Mouse (Mus musculus): ENCODE data around the gene Adrm1. TPM values are rescaled to one million over a fixed set of nuclear protein-coding genes. Genes with fewer than 3 reads are reported as not detected.

The Adrm1 gene
- polyA plus RNA-seq, 1 experiment from 2014 or later, result 187 TPM

- Histone ChIP-seq H3K9me3 (ENCODE audit: control insufficient read depth, low read length) (no peaks in the 10 kb centered on the region), H3K36me3 (ENCODE audit: control insufficient read depth, insufficient read depth, low read length) (no peaks in the 10 kb centered on the region), H3K4me2 (ENCODE audit: low read depth, severe bottlenecking) (no peak overlapping the region), H3K9ac (ENCODE audit: low read length) (no peak overlapping the region), H3K4me3 (ENCODE audit: low read depth, low read length) (no peak overlapping the region), H3K27ac (replicated peaks; ENCODE audit: low read depth, low read length) (no peak overlapping the region), H3K27me3 (ENCODE audit: control insufficient read depth, insufficient read depth, low read length) (no peaks in the 10 kb centered on the region), H3K4me1 (ENCODE audit: control insufficient read depth, insufficient read depth, low read length) (no peaks in the 10 kb centered on the region)
- ATAC-seq (ENCODE audit: insufficient number of reproducible peaks, low FRiP score, low TSS enrichment, low read depth) (no peak), DNase-seq (ENCODE audit: low spot score) (no peak)
- WGBS, result 93% methylated on average over 14 of the region's 14 CpGs
Measured at GRCm38 (mm10) chr2:180185686-180186085, 14.4 kb downstream of the Adrm1 start.

- no peaks in the 10 kb centered on the region for H3K36me3 ChIP-seq (ENCODE audit: control insufficient read depth, insufficient read depth, low read length)
- H3K9me3 ChIP-seq (ENCODE audit: control insufficient read depth, low read length), result no peaks in the 10 kb centered on the region
- no peak for ATAC-seq (ENCODE audit: insufficient number of reproducible peaks, low FRiP score, low TSS enrichment, low read depth)
Measured at GRCm38 (mm10) chr2:180187362-180187761, 16.1 kb downstream of the Adrm1 start.

GRCm38 (mm10) chr2:180196610-180197322 lies 25.5 kb downstream of the Adrm1 start:
- Histone ChIP-seq H3K4me1 (ENCODE audit: control insufficient read depth, insufficient read depth, low read length) (no peaks in the 10 kb centered on the region), H3K27ac (replicated peaks; ENCODE audit: low read depth, low read length) (no peak overlapping the region), H3K9me3 (ENCODE audit: control insufficient read depth, low read length) (no peaks in the 10 kb centered on the region), H3K4me2 (ENCODE audit: low read depth, severe bottlenecking) (no peak overlapping the region), H3K27me3 (ENCODE audit: control insufficient read depth, insufficient read depth, low read length) (no peaks in the 10 kb centered on the region), H3K4me3 (ENCODE audit: low read depth, low read length) (no peak overlapping the region), H3K36me3 (ENCODE audit: control insufficient read depth, insufficient read depth, low read length) (no peaks in the 10 kb centered on the region), H3K9ac (ENCODE audit: low read length) (no peak overlapping the region)
- ATAC-seq (ENCODE audit: insufficient number of reproducible peaks, low FRiP score, low TSS enrichment, low read depth) (no peak), DNase-seq (ENCODE audit: low spot score) (no peak)
- 76% methylated on average over 12 of the region's 12 CpGs for WGBS

More at GRCm38 (mm10) chr2:180187362-180187761, 16.1 kb downstream of the Adrm1 start:
- H3K27ac ChIP-seq (replicated peaks; ENCODE audit: low read depth, low read length), result no peak overlapping the region
- no peak for DNase-seq (ENCODE audit: low spot score)
- H3K4me1 ChIP-seq (ENCODE audit: control insufficient read depth, insufficient read depth, low read length), result no peaks in the 10 kb centered on the region
- no peaks in the 10 kb centered on the region for H3K27me3 ChIP-seq (ENCODE audit: control insufficient read depth, insufficient read depth, low read length)
- H3K4me2 ChIP-seq (ENCODE audit: low read depth, severe bottlenecking), result no peak overlapping the region
- WGBS, result 92% methylated on average over 11 of the region's 11 CpGs
- no peak overlapping the region; the same call in 1 of the 2 replicates for H3K9ac ChIP-seq (ENCODE audit: low read length)
- H3K4me3 ChIP-seq (ENCODE audit: low read depth, low read length), result no peak overlapping the region

- Histone ChIP-seq H3K27me3 (ENCODE audit: control insufficient read depth, insufficient read depth, low read length) (no peaks in the 10 kb centered on the region), H3K9me3 (ENCODE audit: control insufficient read depth, low read length) (no peaks in the 10 kb centered on the region), H3K4me3 (ENCODE audit: low read depth, low read length) (no peak overlapping the region), H3K4me1 (ENCODE audit: control insufficient read depth, insufficient read depth, low read length) (no peaks in the 10 kb centered on the region), H3K36me3 (ENCODE audit: control insufficient read depth, insufficient read depth, low read length) (no peaks in the 10 kb centered on the region), H3K27ac (replicated peaks; ENCODE audit: low read depth, low read length) (no peak overlapping the region), H3K9ac (ENCODE audit: low read length) (no peak overlapping the region), H3K4me2 (ENCODE audit: low read depth, severe bottlenecking) (no peak overlapping the region)
- WGBS, result 85% methylated on average over 10 of the region's 10 CpGs
- ATAC-seq (ENCODE audit: insufficient number of reproducible peaks, low FRiP score, low TSS enrichment, low read depth), result no peak
- no peak for DNase-seq (ENCODE audit: low spot score)
Measured at GRCm38 (mm10) chr2:180197323-180198037, 26.2 kb downstream of the Adrm1 start.

- Histone ChIP-seq H3K9me3 (ENCODE audit: control insufficient read depth, low read length) (no peaks in the 10 kb centered on the region), H3K27ac (replicated peaks; ENCODE audit: low read depth, low read length) (no peak overlapping the region), H3K36me3 (ENCODE audit: control insufficient read depth, insufficient read depth, low read length) (no peaks in the 10 kb centered on the region), H3K9ac (ENCODE audit: low read length) (no peak overlapping the region), H3K27me3 (ENCODE audit: control insufficient read depth, insufficient read depth, low read length) (no peaks in the 10 kb centered on the region), H3K4me2 (ENCODE audit: low read depth, severe bottlenecking) (no peak overlapping the region), H3K4me3 (ENCODE audit: low read depth, low read length) (no peak overlapping the region), H3K4me1 (ENCODE audit: control insufficient read depth, insufficient read depth, low read length) (no peaks in the 10 kb centered on the region)
- ATAC-seq (ENCODE audit: insufficient number of reproducible peaks, low FRiP score, low TSS enrichment, low read depth), result no peak
- no peak for DNase-seq (ENCODE audit: low spot score)
- 92% methylated on average over 10 of the region's 10 CpGs for WGBS
Measured at GRCm38 (mm10) chr2:180198782-180199181, 27.5 kb downstream of the Adrm1 start.

- ATAC-seq (ENCODE audit: insufficient number of reproducible peaks, low FRiP score, low TSS enrichment, low read depth) (no peak), DNase-seq (ENCODE audit: low spot score) (no peak)
- 85% methylated on average over 11 of the region's 11 CpGs for WGBS
- Histone ChIP-seq H3K27me3 (ENCODE audit: control insufficient read depth, insufficient read depth, low read length) (no peaks in the 10 kb centered on the region), H3K27ac (replicated peaks; ENCODE audit: low read depth, low read length) (no peak overlapping the region), H3K4me3 (ENCODE audit: low read depth, low read length) (no peak overlapping the region), H3K4me1 (ENCODE audit: control insufficient read depth, insufficient read depth, low read length) (no peaks in the 10 kb centered on the region), H3K4me2 (ENCODE audit: low read depth, severe bottlenecking) (no peak overlapping the region), H3K36me3 (ENCODE audit: control insufficient read depth, insufficient read depth, low read length) (no peaks in the 10 kb centered on the region; the same call in 1 of the 2 replicates), H3K9ac (ENCODE audit: low read length) (no peak overlapping the region), H3K9me3 (ENCODE audit: control insufficient read depth, low read length) (no peaks in the 10 kb centered on the region)
Measured at GRCm38 (mm10) chr2:180200681-180201080, 29.4 kb downstream of the Adrm1 start.

GRCm38 (mm10) chr2:180201303-180201702 lies 30.0 kb downstream of the Adrm1 start:
- Histone ChIP-seq H3K9me3 (ENCODE audit: control insufficient read depth, low read length) (no peaks in the 10 kb centered on the region), H3K27me3 (ENCODE audit: control insufficient read depth, insufficient read depth, low read length) (no peaks in the 10 kb centered on the region), H3K9ac (ENCODE audit: low read length) (no peak overlapping the region), H3K4me1 (ENCODE audit: control insufficient read depth, insufficient read depth, low read length) (no peaks in the 10 kb centered on the region), H3K4me2 (ENCODE audit: low read depth, severe bottlenecking) (no peak overlapping the region), H3K36me3 (ENCODE audit: control insufficient read depth, insufficient read depth, low read length) (no peaks in the 10 kb centered on the region; the same call in 1 of the 2 replicates), H3K27ac (replicated peaks; ENCODE audit: low read depth, low read length) (no peak overlapping the region), H3K4me3 (ENCODE audit: low read depth, low read length) (no peak overlapping the region)
- 67% methylated on average over 9 of the region's 9 CpGs for WGBS
- DNase-seq (ENCODE audit: low spot score), result no peak
- no peak for ATAC-seq (ENCODE audit: insufficient number of reproducible peaks, low FRiP score, low TSS enrichment, low read depth)

- WGBS, result 92% methylated on average over 14 of the region's 14 CpGs
- no peak for ATAC-seq (ENCODE audit: insufficient number of reproducible peaks, low FRiP score, low TSS enrichment, low read depth)
- Histone ChIP-seq H3K4me1 (ENCODE audit: control insufficient read depth, insufficient read depth, low read length) (no peaks in the 10 kb centered on the region), H3K4me2 (ENCODE audit: low read depth, severe bottlenecking) (no peak overlapping the region), H3K27me3 (ENCODE audit: control insufficient read depth, insufficient read depth, low read length) (no peaks in the 10 kb centered on the region), H3K9me3 (ENCODE audit: control insufficient read depth, low read length) (no peaks in the 10 kb centered on the region), H3K4me3 (ENCODE audit: low read depth, low read length) (no peak overlapping the region), H3K27ac (replicated peaks; ENCODE audit: low read depth, low read length) (no peak overlapping the region), H3K9ac (ENCODE audit: low read length) (no peak overlapping the region), H3K36me3 (ENCODE audit: control insufficient read depth, insufficient read depth, low read length) (no peaks in the 10 kb centered on the region; the same call in 1 of the 2 replicates)
- no peak for DNase-seq (ENCODE audit: low spot score)
Measured at GRCm38 (mm10) chr2:180202263-180202662, 31.0 kb downstream of the Adrm1 start.
